Mouse (Mus musculus) embryonic fibroblast, embryonic 13.5 days (primary cell): ENCODE results near the gene Aatk.

Experiments used
- CTCF ChIP-seq: IDR thresholded peaks from 2 replicates; pipeline ENCODE4 v1.5.1; 2011; ENCODE audit warnings: mild to moderate bottlenecking, control low read depth, low read length, moderate library complexity, borderline replicate concordance; ENCODE audit not compliant: insufficient read depth
- POLR2A ChIP-seq: IDR thresholded peaks from 2 replicates; pipeline ENCODE4 v1.6.1; 2011; ENCODE audit warnings: low read depth, mild to moderate bottlenecking, control low read depth, low read length, moderate library complexity

GRCm38 (mm10) chr11:120064668-120065040, 17.7 kb upstream of the Aatk start:
- TF ChIP-seq POLR2A (no peak), CTCF (no peak)
